Mouse (Mus musculus): Measurements from ENCODE around the gene Sult1a1.
"Not testable (repeated sequence)": the region's sequence is repeated elsewhere in the genome, so short reads cannot be mapped to it uniquely, and the experiment has no call there.

Gene Sult1a1

DNA sequence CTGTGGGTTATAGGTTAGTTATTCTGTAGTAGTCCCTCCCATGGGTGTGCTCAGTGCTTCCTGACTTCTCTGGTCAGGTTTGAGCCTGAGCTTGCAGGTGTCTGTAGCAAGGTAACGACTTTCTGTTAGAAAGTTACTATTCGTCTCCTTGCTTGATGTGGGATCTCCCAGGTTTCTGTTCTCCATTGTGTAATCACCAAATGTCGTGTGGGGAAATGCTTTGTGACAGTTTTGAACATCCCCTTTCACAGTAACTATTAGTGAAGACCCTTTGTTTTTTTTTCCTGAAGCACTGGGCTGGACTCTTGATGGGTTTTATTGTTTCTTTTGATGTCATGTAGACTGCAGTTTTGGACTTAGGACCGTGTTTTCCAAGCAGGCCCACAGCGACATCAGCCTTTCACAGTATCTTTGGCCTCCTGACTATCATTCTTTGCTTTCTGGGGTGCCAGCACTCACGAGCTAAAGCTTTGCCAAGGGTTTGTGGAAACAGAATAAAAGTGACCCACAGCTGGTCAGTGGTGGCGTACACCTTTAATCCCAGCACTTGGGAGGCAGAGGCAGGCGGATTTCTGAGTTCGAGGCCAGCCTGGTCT is 8.6 kb downstream of the Sult1a1 start:
- intact Hi-C loops (cut with DNase I) = no loop called here

DNA sequence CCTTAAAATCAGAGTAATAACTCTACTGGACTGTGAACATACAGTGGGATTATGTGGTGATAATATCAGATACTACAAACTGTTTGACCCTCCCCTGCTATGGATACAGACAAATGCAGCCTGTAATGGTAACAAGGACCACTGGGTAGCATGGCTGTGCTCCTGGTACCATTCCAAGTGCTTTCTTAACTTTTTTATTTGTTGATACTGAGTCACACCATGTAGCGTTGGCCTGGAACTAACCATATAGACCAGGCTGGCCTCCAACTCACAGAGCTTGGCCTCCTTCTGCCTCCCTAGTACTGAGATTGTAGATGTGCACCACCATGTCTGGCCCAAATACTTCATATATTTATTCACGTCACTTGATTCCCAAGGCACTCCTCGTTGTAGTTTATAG is 11.0 kb downstream of the Sult1a1 start:
- intact Hi-C loops (cut with DNase I) = no loop called here

GRCm38 (mm10) chr7:126663646-126664045 is 12.6 kb downstream of the Sult1a1 start:
- intact Hi-C loops (cut with DNase I) = no loop called here

GRCm38 (mm10) chr7:126659771-126660170 is 16.5 kb downstream of the Sult1a1 start:
- intact Hi-C loops (cut with DNase I) = no loop called here

DNA sequence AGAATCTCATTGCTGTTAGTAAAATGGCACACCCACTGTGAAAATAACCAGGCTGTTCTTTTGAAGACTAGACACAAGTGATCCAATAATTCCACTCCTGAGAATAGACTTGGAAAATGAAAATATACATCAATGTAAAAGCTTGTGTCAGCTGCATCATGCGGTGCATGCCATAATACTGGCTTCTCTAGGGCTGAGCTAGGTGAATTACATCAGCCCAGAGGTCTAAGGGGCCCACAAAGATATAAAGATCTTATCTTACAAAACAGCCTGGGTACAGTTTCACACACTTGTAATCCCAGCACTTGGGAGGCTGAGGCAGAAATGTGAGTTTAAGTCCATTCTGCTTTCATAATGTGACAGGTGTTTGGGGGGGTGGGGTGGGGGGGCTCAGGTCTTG is 18.7 kb downstream of the Sult1a1 start:
- intact Hi-C loops (cut with DNase I) = no loop called here

GRCm38 (mm10) chr7:126655695-126656094 is 20.5 kb downstream of the Sult1a1 start:
- intact Hi-C loops (cut with DNase I) = no loop called here

- intact Hi-C loops (cut with DNase I) = no loop called here
These were observed 22.2 kb downstream of the Sult1a1 start for GRCm38 (mm10) chr7:126653991-126654390.

DNA sequence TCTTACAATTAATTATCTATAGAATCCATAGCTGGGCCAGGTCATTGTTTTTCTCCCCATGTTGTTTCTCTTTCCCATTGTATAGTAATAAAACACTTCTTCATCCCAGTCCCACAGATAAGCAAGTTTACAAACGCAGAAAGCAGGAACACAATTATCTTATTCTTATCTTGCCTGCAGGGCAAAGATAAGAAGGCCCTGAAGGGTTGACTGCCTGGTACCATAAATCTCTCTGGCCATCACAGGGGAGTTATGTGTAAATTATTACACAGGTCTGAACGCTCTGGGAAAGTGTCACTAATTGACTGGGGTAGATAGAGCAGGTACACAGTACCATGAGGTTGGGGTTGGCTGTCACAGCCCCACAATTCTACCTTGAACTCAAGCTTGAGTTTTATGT is 25.4 kb downstream of the Sult1a1 start:
- intact Hi-C loops (cut with DNase I) = no loop called here

GRCm38 (mm10) chr7:126649231-126650051 is 26.8 kb downstream of the Sult1a1 start, which contains the start of gene Sgf29:
Gene Sgf29, plus strand, starts transcription at chr7:126649309.
- intact Hi-C loops (cut with DNase I) = no loop called here

GRCm38 (mm10) chr7:126648486-126648885 is 27.7 kb downstream of the Sult1a1 start:
- intact Hi-C loops (cut with DNase I) = no loop called here

DNA sequence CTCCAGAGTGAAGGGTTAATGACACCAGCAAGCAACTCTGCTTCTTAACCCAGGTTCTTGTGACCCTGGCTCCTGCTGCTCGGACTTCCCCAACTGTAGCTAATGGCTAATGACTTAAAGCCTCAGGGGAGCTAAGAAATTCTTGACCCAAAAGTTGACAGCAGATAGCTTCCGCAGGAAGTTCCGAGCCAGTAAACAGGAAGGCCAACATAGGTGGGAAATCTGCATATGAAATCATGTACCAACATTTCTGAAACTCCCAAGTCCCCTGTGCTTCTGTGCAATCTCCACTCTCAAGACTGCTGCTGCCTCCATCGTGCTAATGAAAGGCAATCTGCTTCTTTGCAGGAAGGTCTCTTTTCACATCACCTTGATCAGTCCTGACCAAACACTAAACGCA is 30.5 kb downstream of the Sult1a1 start:
- intact Hi-C loops (cut with DNase I) = loop anchor here (1.0 kb wide), 1 partner anchor 47 kb away; no protein-coding TSS in a partner anchor

DNA sequence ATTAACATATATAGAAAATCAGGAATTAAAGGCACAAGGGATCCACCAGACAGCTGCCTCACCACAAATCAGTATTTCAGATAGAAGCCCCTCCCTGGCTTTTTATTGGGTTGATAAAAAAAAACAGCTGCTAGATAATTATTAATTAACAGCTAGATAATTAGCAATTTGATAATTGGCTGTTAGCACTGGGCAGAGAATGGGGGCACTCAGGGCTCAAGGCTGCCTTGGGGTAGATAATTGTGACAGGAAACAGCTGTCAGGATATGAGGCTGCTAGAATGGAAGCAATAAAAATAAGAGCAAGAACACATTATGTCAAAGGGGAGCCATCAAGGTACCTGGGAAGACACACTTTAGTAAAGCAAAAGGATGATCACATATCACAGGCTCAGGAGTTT is 31.3 kb downstream of the Sult1a1 start:
- intact Hi-C loops (cut with DNase I) = loop anchor here (1.0 kb wide), 1 partner anchor 47 kb away; no protein-coding TSS in a partner anchor

DNA sequence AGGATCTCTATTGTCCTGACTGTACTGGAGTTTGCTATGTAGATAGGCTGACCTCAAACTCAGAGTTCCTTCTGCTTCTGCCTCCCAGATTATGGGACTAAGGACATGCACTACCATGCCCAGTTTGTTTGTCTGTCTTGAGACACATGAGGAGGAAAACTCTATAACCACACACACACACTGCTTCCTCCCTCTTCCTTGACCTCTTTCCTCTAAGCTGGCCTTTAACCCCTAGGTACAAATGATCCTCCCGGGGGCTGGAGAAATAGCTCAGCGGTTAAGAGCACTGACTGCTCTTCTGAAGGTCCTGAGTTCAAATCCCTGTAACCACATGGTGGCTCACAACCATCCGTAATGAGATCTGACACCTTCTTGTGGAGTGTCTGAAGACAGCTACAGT is 31.9 kb downstream of the Sult1a1 start:
- intact Hi-C loops (cut with DNase I) = no loop called here

- intact Hi-C loops (cut with DNase I) = not testable (repeated sequence)
These were observed 33.0 kb downstream of the Sult1a1 start for GRCm38 (mm10) chr7:126643244-126643617.

DNA sequence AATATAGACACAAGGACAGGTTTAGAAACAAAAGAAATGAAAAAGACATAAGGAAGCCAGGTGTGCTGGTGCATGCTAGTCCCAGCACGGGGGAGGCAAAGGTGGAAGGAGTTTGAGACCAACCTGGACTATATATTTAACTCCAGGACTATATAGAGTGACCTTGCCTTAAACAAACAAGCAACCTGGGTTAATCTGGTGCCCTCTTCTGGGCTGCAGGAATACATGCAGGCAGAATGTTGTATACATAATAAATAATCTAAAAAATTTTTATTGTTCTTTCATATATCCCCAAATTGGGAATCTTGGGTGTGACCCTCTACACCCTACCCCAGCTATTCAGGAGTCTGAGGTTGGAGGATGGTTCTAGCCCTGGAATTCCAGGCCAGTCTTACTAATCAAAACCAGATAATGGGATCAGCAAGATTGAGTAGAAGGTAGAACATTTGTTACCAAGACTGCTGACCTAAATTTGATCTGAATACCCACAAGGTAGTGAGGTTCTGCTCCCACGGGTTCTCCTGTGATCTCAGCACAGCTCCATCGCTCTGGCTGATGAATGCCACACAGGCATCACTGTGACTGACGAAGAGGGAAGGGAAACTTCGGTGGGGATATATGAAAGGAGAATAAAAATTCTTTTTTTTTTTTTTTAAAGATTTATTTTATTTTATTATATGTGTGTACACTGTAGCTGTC is 33.5 kb downstream of the Sult1a1 start:
- intact Hi-C loops (cut with DNase I) = no loop called here

DNA sequence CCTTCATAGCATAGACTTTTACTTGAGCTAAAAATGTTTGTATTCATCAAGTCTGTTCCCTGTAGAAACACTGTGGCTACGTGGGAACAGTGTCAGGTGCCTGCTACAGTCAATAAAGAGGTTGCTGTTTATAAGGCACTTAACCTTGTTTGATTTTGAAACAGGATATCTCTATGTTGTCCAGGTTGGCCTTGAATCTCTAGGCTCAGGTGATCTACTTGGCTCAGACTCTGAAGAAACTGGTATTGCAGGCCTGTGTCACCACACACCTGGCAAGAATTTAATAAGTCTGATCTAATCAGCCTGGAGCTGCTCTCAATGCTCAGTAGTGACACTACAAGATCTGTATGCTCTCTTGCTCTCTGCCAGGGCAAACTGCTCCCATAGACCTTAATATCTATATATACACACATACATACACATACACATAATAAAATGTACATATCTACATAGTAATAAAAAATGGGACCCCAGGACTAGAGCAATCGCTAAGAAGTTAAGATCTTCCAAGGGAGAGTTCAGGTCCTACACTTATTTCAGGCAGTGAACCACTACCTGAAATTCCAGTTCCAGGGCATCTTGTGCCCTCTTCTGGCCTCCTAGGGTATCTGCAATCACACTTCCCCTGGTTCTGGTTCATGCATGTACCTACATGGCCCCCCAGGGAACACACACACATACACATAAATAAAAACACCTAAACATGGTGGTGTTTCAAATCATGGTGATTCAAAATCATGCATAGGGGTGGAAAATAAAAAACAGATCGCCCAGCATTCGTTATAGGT is 39.3 kb downstream of the Sult1a1 start:
- intact Hi-C loops (cut with DNase I) = no loop called here

GRCm38 (mm10) chr7:126635375-126635774 is 40.9 kb downstream of the Sult1a1 start:
- intact Hi-C loops (cut with DNase I) = no loop called here

- intact Hi-C loops (cut with DNase I) = no loop called here
These were observed 43.8 kb downstream of the Sult1a1 start for GRCm38 (mm10) chr7:126632478-126632877.

DNA sequence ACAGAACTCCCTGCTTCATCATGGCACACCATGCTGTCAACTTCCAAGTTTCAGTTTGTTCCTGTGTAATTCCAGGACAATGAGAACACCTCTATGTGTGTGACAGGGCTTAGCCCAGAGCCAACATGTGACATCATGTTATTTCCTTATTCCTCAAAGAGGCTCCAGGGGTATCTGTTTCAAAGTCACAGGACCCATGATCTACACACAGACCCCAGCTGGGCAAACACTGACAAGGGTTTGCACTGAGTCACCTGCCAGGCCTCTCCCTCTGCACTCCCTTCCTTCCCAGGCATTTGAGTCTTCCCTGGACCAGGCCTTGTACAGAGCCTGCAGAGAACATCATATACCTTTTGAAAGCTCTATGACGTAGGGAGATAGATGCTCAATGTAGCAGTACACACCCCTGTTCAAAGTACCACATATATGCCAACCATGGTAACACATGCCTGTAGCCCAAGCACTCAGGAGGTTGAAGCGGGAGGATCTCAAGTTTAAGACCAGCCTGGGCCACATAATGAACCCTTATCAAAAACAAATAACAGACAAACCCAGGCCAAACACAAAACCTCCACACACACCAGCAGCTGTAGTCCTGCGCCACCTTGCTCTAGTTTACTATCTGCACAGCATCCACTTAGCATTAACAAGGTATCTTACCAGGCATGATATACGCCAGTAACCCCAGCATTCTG is 45.3 kb downstream of the Sult1a1 start, which contains the start of gene Nupr1:
Nupr1 (minus strand) TSS at position 38 of the 695 bp plus-strand sequence.
- intact Hi-C loops (cut with DNase I) = no loop called here

DNA sequence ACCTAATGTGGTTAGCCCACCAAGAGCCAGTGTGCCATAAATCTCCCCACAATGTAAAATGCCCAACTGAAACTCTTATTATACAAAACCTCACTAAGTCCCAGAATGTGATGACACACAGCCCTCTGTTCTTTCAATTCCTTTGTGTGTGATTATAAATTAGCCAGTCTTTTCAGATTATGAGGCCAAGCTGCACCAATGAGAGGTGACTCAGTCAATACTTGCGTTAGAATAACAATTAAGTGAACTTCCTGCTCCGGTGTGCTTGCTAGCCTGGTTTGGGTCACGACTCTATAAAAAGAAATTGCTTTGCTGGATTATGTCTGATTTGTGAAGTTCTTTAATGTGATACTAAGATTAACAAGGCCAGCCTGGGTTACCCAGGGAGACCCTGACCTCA is 46.3 kb downstream of the Sult1a1 start:
- intact Hi-C loops (cut with DNase I) = no loop called here

DNA sequence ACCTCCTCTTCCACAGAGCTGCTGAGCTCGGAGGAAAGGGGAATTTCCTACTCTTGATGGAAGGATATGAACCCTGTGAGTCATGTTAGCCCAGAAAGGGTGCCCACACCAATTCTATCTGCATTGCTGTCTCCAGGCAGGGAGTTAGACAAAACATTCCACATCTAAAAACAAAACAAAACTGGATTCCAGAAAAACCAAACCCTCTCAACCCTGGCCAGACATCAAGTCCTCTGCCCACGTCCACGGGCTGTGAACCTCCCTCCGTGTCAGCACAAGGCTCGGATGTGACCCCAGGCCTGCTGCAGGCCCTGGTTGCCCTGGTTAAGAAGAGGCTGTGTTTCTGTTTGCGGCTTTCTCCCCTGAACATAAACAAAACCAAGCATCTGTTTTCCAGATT is 48.1 kb downstream of the Sult1a1 start:
- intact Hi-C loops (cut with DNase I) = no loop called here
